Mouse (Mus musculus): ENCODE measurements around the gene Enthd1. TPM values are rescaled to one million over a fixed set of nuclear protein-coding genes. Genes with fewer than 3 reads are reported as not detected.
"Not testable (repeated sequence)": the region's sequence is repeated elsewhere in the genome, so short reads cannot be mapped to it uniquely, and the experiment has no call there.

The Enthd1 gene
- polyA plus RNA-seq, 2 experiments: not detected

- peaks cover 21 to 30% of the 10 kb centered on the region in 2 experiments for H3K4me1 ChIP-seq (replicated peaks; ENCODE audit: control insufficient read depth in 2 of 2, insufficient read depth in 2 of 2, low read length in 1 of 2)
- no peak for DNase-seq (ENCODE audit: low read depth in 3 of 3, low spot score in 3 of 3)
- TF ChIP-seq CTCF (IDR thresholded peaks at IDR 0.05; ENCODE audit: low read depth) (no peak), EP300 (IDR thresholded peaks at IDR 0.05; ENCODE audit: low read depth) (no peak)
- no peaks in the 10 kb centered on the region for H3K36me3 ChIP-seq (replicated peaks; ENCODE audit: control insufficient read depth, insufficient read depth, low read depth)
- no peak overlapping the region for H3K9ac ChIP-seq (replicated peaks)
- no peaks in the 10 kb centered on the region for H3K9me3 ChIP-seq (ENCODE audit: control insufficient read depth, low read length)
- 88% methylated on average over 5 of the region's 5 CpGs for WGBS (ENCODE audit: insufficient replicate concordance)
- H3K4me2 ChIP-seq (ENCODE audit: low read depth): no peak overlapping the region
- no peak for ATAC-seq (ENCODE audit: insufficient read depth)
- no peak overlapping the region for H3K27ac ChIP-seq
- H3K4me3 ChIP-seq (ENCODE audit: insufficient read depth in 1 of 2, low read depth in 2 of 2, low read length in 2 of 2): no peak overlapping the region
- no peaks in the 10 kb centered on the region; the same call in 1 of the 2 replicates for H3K27me3 ChIP-seq (ENCODE audit: control insufficient read depth, insufficient read depth, low read length)
These were observed 45.0 kb downstream of the Enthd1 start for GRCm38 (mm10) chr15:80519931-80520330.

DNA sequence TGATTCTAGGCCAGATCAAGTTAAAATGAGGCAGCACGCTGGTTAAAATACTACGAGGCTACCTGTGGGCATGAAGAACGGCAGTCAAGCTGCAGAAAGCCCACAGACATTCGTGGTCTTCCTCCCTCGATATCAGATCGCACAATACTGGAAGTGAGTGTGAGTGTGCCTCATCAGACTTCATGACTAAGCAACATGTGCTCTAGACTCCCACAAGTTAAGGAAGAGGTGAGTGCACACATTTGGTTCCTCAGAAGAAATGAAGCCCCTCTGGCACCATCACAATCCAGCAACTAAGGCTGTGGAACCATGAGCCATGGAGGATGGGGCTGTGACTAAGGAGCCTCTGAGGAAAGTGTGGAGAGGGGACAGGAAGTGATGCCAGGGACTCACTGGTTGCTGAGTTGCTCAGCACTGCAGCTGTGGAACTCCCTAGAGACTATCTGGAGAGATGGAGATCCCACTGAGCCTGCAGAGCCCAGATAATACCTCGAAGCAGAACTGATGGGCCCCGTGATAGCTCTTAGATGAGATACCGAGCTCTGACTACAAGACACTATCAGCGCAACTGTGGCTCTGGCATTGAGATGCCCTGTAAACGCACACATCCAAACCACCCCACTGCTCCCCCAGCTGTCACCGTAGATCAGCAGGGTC is 46.3 kb downstream of the Enthd1 start:
- TF ChIP-seq EP300 (IDR thresholded peaks at IDR 0.05; ENCODE audit: low read depth): peak; percentile 46; the same call in 1 of the 2 replicates
- TF ChIP-seq CTCF (IDR thresholded peaks at IDR 0.05; ENCODE audit: low read depth): no peak
- peak; percentile 84 for ATAC-seq (ENCODE audit: insufficient read depth)
- Histone ChIP-seq H3K36me3 (replicated peaks; ENCODE audit: control insufficient read depth, insufficient read depth, low read depth) (no peaks in the 10 kb centered on the region), H3K4me1 (replicated peaks; ENCODE audit: control insufficient read depth in 2 of 2, insufficient read depth in 2 of 2, low read length in 1 of 2) (peaks cover 21 to 30% of the 10 kb centered on the region in 2 experiments), H3K4me3 (ENCODE audit: insufficient read depth in 1 of 2, low read depth in 2 of 2, low read length in 2 of 2) (peak overlapping the region in 1 of 2 experiments; percentile 8; a peak in 1 of 4 replicates), H3K4me2 (ENCODE audit: low read depth) (peak overlapping the region; percentile 58), H3K27me3 (ENCODE audit: control insufficient read depth, insufficient read depth, low read length) (no peaks in the 10 kb centered on the region; the same call in 1 of the 2 replicates), H3K9ac (replicated peaks) (peak overlapping the region; percentile 53), H3K9me3 (ENCODE audit: control insufficient read depth, low read length) (no peaks in the 10 kb centered on the region), H3K27ac (peak overlapping the region; percentile 62)
- peak in 1 of 3 experiments; percentile 51 for DNase-seq (ENCODE audit: low read depth in 3 of 3, low spot score in 3 of 3)
- WGBS (ENCODE audit: insufficient replicate concordance): 30% methylated on average over 12 of the region's 12 CpGs

GRCm38 (mm10) chr15:80517996-80518395 is 47.0 kb downstream of the Enthd1 start:
- peak; percentile 81 for ATAC-seq (ENCODE audit: insufficient read depth)
- peaks cover 21 to 30% of the 10 kb centered on the region in 2 experiments for H3K4me1 ChIP-seq (replicated peaks; ENCODE audit: control insufficient read depth in 2 of 2, insufficient read depth in 2 of 2, low read length in 1 of 2)
- 12% methylated on average over 9 of the region's 9 CpGs for WGBS (ENCODE audit: insufficient replicate concordance)
- TF ChIP-seq CTCF (IDR thresholded peaks at IDR 0.05; ENCODE audit: low read depth) (no peak), EP300 (IDR thresholded peaks at IDR 0.05; ENCODE audit: low read depth) (peak; percentile 80)
- H3K27me3 ChIP-seq (ENCODE audit: control insufficient read depth, insufficient read depth, low read length): no peaks in the 10 kb centered on the region; the same call in 1 of the 2 replicates
- peak overlapping the region; percentile 62 for H3K27ac ChIP-seq
- no peaks in the 10 kb centered on the region for H3K36me3 ChIP-seq (replicated peaks; ENCODE audit: control insufficient read depth, insufficient read depth, low read depth)
- H3K9ac ChIP-seq (replicated peaks): peak overlapping the region; percentile 53
- peak overlapping the region in 1 of 2 experiments; percentile 8; a peak in 1 of 4 replicates for H3K4me3 ChIP-seq (ENCODE audit: insufficient read depth in 1 of 2, low read depth in 2 of 2, low read length in 2 of 2)
- DNase-seq (ENCODE audit: low read depth in 3 of 3, low spot score in 3 of 3): peak in 2 of 3 experiments; percentile 47 to 49
- no peaks in the 10 kb centered on the region for H3K9me3 ChIP-seq (ENCODE audit: control insufficient read depth, low read length)
- H3K4me2 ChIP-seq (ENCODE audit: low read depth): peak overlapping the region; percentile 58

DNA sequence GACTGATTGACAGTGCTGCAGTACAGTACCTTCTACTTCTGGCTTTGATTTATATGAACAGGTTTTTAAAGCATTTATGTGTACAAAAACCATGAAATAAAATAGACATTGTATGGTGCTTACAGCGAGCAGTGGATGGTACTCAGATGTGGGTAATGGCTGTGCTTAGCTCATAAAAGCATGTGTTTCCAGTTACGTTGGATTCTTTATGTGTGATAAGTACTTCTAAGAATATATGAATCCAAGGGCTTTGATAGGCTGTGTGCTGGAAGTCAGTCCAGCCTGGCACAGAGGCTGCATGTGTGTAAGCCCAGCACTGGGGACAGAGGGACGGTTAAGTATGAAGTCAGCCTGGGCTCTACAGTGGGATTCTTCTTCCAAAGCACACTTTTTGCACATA is 48.4 kb downstream of the Enthd1 start:
- H3K4me2 ChIP-seq (ENCODE audit: low read depth): no peak overlapping the region
- no peaks in the 10 kb centered on the region for H3K9me3 ChIP-seq (ENCODE audit: control insufficient read depth, low read length)
- H3K9ac ChIP-seq (replicated peaks): no peak overlapping the region
- ATAC-seq (ENCODE audit: insufficient read depth) (no peak), DNase-seq (ENCODE audit: low read depth in 3 of 3, low spot score in 3 of 3) (no peak)
- H3K27ac ChIP-seq: no peak overlapping the region
- H3K4me1 ChIP-seq (replicated peaks; ENCODE audit: control insufficient read depth in 2 of 2, insufficient read depth in 2 of 2, low read length in 1 of 2): peaks cover 20 to 27% of the 10 kb centered on the region in 2 experiments
- 61% methylated on average over 3 of the region's 3 CpGs for WGBS (ENCODE audit: insufficient replicate concordance)
- H3K27me3 ChIP-seq (ENCODE audit: control insufficient read depth, insufficient read depth, low read length): no peaks in the 10 kb centered on the region; the same call in 1 of the 2 replicates
- H3K4me3 ChIP-seq (ENCODE audit: insufficient read depth in 1 of 2, low read depth in 2 of 2, low read length in 2 of 2): no peak overlapping the region
- TF ChIP-seq CTCF (IDR thresholded peaks at IDR 0.05; ENCODE audit: low read depth): no peak
- no peak for TF ChIP-seq EP300 (IDR thresholded peaks at IDR 0.05; ENCODE audit: low read depth)
- no peaks in the 10 kb centered on the region for H3K36me3 ChIP-seq (replicated peaks; ENCODE audit: control insufficient read depth, insufficient read depth, low read depth)

DNA sequence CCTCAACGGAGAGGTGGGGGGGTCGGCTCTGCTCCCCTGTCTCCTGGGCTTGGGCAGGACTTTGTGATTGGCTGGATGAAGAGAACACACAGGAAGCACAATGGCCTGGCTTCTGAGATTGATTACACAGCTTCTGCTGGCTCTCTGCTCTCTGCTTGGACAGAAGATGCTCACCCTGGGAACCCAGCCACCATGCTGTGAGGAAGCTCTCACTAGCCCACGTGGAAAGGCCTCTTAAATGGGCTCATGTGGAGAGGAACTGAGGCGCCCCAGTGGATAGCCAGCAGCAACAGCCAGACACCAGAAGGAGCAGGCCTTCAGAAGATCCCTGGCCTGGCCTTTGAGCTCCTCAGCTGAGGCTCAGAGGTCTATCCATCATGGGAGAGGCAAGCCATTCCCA is 59.9 kb downstream of the Enthd1 start:
- ATAC-seq (ENCODE audit: insufficient read depth): no peak
- 24% methylated on average over 4 of the region's 4 CpGs for WGBS (ENCODE audit: insufficient replicate concordance)

DNA sequence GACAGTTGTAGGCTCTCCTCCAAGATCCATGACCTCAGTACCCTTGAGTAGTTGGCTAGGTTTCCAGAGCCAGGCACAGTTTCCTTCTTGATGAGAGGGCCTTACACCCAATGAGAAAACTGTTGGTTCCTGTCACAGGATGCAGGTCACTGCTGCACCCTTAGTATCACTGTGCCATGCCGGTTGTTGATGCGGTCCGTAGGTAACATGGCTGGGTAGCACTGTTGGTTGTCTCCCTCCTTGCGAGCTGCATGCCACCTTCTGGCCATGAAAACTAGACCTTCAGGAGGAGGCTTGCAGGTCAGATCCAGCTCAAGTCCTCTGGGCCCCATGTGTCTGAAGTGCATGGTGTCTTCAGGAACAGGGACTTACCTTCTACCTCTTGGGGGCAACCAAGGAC is 61.8 kb downstream of the Enthd1 start:
- DNase-seq (ENCODE audit: low read depth in 3 of 3, low spot score in 3 of 3); H3K4me2 ChIP-seq (ENCODE audit: low read depth); H3K4me1 ChIP-seq (replicated peaks; ENCODE audit: control insufficient read depth in 2 of 2, insufficient read depth in 2 of 2, low read length in 1 of 2); H3K36me3 ChIP-seq (replicated peaks; ENCODE audit: control insufficient read depth, insufficient read depth, low read depth); H3K4me3 ChIP-seq (ENCODE audit: insufficient read depth in 1 of 2, low read depth in 2 of 2, low read length in 2 of 2); H3K27me3 ChIP-seq (ENCODE audit: control insufficient read depth, insufficient read depth, low read length); H3K9ac ChIP-seq (replicated peaks); H3K27ac ChIP-seq; H3K9me3 ChIP-seq (ENCODE audit: control insufficient read depth, low read length); ATAC-seq (ENCODE audit: insufficient read depth): not testable (repeated sequence)
- WGBS (ENCODE audit: insufficient replicate concordance): 76% methylated on average over 4 of the region's 4 CpGs

More for the DNA sequence above, 59.9 kb downstream of the Enthd1 start:
- H3K4me3 ChIP-seq (ENCODE audit: insufficient read depth in 1 of 2, low read depth in 2 of 2, low read length in 2 of 2): no peak overlapping the region
- no peaks in the 10 kb centered on the region for H3K4me1 ChIP-seq (replicated peaks; ENCODE audit: control insufficient read depth in 2 of 2, insufficient read depth in 2 of 2, low read length in 1 of 2)
- no peak for DNase-seq (ENCODE audit: low read depth in 3 of 3, low spot score in 3 of 3)
- H3K27ac ChIP-seq: no peak overlapping the region
- H3K9me3 ChIP-seq (ENCODE audit: control insufficient read depth, low read length): no peaks in the 10 kb centered on the region
- H3K4me2 ChIP-seq (ENCODE audit: low read depth): no peak overlapping the region
- TF ChIP-seq EP300 (IDR thresholded peaks at IDR 0.05; ENCODE audit: low read depth): no peak
- TF ChIP-seq CTCF (IDR thresholded peaks at IDR 0.05; ENCODE audit: low read depth): no peak
- no peaks in the 10 kb centered on the region for H3K27me3 ChIP-seq (ENCODE audit: control insufficient read depth, insufficient read depth, low read length)
- H3K36me3 ChIP-seq (replicated peaks; ENCODE audit: control insufficient read depth, insufficient read depth, low read depth): no peaks in the 10 kb centered on the region
- no peak overlapping the region for H3K9ac ChIP-seq (replicated peaks)

Measured in liver, embryonic 14.5 days (tissue).